ENCODE assay signal across 18 mouse cellular contexts in the genomic region with DNA sequence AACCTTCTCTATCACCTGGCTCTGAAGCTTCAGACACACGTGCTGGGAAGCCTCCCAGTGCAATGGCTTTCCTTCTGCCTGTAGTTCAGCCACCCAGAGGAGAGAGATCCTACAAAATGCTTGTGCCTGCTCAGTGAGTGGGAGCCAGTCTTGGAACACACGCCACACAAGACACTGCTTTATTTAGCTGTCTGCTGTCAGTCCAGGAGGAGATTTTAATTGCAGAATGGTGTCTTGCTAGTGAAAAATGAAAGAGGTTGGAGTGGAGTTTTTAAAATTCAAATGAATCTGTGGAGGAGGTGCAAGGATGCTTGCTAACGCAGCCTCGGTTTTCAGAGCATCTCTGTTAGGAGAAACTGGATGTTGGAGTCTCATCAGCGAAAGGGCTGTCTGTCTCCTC. TPM values are rescaled to one million over a fixed set of nuclear protein-coding genes. Genes with fewer than 3 reads are reported as not detected.
DNase-seq lines count a peak whose midpoint lies in the region; ATAC-seq and TF ChIP-seq lines count a peak whose summit lies in the region.
"Had no signal": no experiment of that assay in that cellular context is flagged by ENCODE, and none has a peak within 500 bp of the region (broad histone marks: within the 10 kb centered on the region; RNA-seq: fewer than 3 reads in every experiment).

No protein-coding gene starts in this region.

- H3K9ac ChIP-seq in heart, embryonic 11.5 days (ENCODE audit: low read depth, low read length), result no peak overlapping the region
- H3K9ac ChIP-seq in intestine, embryonic 16.5 days (ENCODE audit: low read depth, low read length), result no peak overlapping the region
- H3K9ac ChIP-seq: embryonic facial prominence, embryonic 13.5 days; heart, embryonic 13.5 days; liver, embryonic 12.5 days; lung, embryonic 15.5 days had no signal

- no peaks in the 10 kb centered on the region for H3K36me3 ChIP-seq in heart, embryonic 11.5 days (ENCODE audit: control insufficient read depth, insufficient read depth, low read length)
- H3K36me3 ChIP-seq in intestine, embryonic 16.5 days (ENCODE audit: control insufficient read depth, insufficient read depth, low read length), result no peaks in the 10 kb centered on the region
- H3K36me3 ChIP-seq: embryonic facial prominence, embryonic 13.5 days; heart, embryonic 13.5 days; liver, embryonic 12.5 days; lung, embryonic 15.5 days had no signal

- TF ChIP-seq CTCF in left cerebral cortex, adult 2 months (IDR thresholded peaks at IDR 0.05), result no peak

- no peaks in the 10 kb centered on the region for H3K27me3 ChIP-seq in heart, embryonic 11.5 days (ENCODE audit: control insufficient read depth, insufficient read depth, low read length)
- no peaks in the 10 kb centered on the region for H3K27me3 ChIP-seq in intestine, embryonic 16.5 days (replicated peaks; ENCODE audit: control insufficient read depth, insufficient read depth, low read length)
- H3K27me3 ChIP-seq: embryonic facial prominence, embryonic 13.5 days; heart, embryonic 13.5 days; liver, embryonic 12.5 days; lung, embryonic 15.5 days had no signal

- intact Hi-C loops in left cerebral cortex, adult 2 months (cut with DNase I), result loop anchor here (2.0 kb wide), 1 partner anchor 94 kb away; no protein-coding TSS in a partner anchor

- DNase-seq in layer of hippocampus, adult 11-12 months (ENCODE audit: low spot score), result peak; percentile 37
- no peak for DNase-seq in layer of hippocampus, postnatal 25 days (ENCODE audit: extremely low spot score in 1 of 2, low spot score in 1 of 2)
- DNase-seq in frontal cortex, postnatal 14 days (ENCODE audit: low spot score in 2 of 2), result peak; percentile 27 to 46
- peak; percentile 43 to 48 for DNase-seq in left cerebral cortex, adult 2 months (ENCODE audit: extremely low spot score in 1 of 2, low spot score in 2 of 2)
- peak; percentile 62 to 84 for DNase-seq in right cerebral cortex, postnatal 36 days (ENCODE audit: low spot score in 2 of 2)
- no peak for DNase-seq in B cell, adult 2 months
- DNase-seq: cerebellum, adult 18-20 months; gastrocnemius, postnatal 25 days; heart, postnatal 4 days had no signal

- 0 out of 2 replicates have a peak, but pooled peaks cover 2% of the 10 kb centered on the region for H3K4me1 ChIP-seq in heart, embryonic 11.5 days (ENCODE audit: control insufficient read depth, insufficient read depth, low read length)
- H3K4me1 ChIP-seq in intestine, embryonic 16.5 days (ENCODE audit: control insufficient read depth, insufficient read depth, low read length), result no peaks in the 10 kb centered on the region
- H3K4me1 ChIP-seq: embryonic facial prominence, embryonic 13.5 days; heart, embryonic 13.5 days; liver, embryonic 12.5 days; lung, embryonic 15.5 days had no signal

- H3K4me2 ChIP-seq in heart, embryonic 11.5 days, result no peak overlapping the region
- no peak overlapping the region for H3K4me2 ChIP-seq in intestine, embryonic 16.5 days (ENCODE audit: low read depth, low read length)
- H3K4me2 ChIP-seq: embryonic facial prominence, embryonic 13.5 days; heart, embryonic 13.5 days; liver, embryonic 12.5 days; lung, embryonic 15.5 days had no signal

- no peak overlapping the region; the same call in 1 of the 2 replicates for H3K27ac ChIP-seq in left cerebral cortex, adult 2 months
- H3K27ac ChIP-seq in heart, embryonic 11.5 days (ENCODE audit: low read depth, low read length), result no peak overlapping the region
- no peak overlapping the region for H3K27ac ChIP-seq in intestine, embryonic 16.5 days (ENCODE audit: low read length)
- H3K27ac ChIP-seq: embryonic facial prominence, embryonic 13.5 days; heart, embryonic 13.5 days; liver, embryonic 12.5 days; lung, embryonic 15.5 days had no signal

- ATAC-seq in heart, embryonic 11.5 days (replicated peaks; ENCODE audit: insufficient number of reproducible peaks, low FRiP score, low TSS enrichment), result no peak
- no peak for ATAC-seq in intestine, embryonic 16.5 days
- ATAC-seq: liver, embryonic 12.5 days; midbrain, embryonic 16.5 days had no signal

- H3K4me3 ChIP-seq in left cerebral cortex, adult 2 months, result no peak overlapping the region
- no peak overlapping the region for H3K4me3 ChIP-seq in heart, embryonic 11.5 days (ENCODE audit: low read depth, low read length)
- H3K4me3 ChIP-seq in intestine, embryonic 16.5 days (ENCODE audit: low read length), result no peak overlapping the region
- H3K4me3 ChIP-seq: embryonic facial prominence, embryonic 13.5 days; heart, embryonic 13.5 days; liver, embryonic 12.5 days; lung, embryonic 15.5 days had no signal

- WGBS in heart, embryonic 11.5 days (ENCODE audit: insufficient replicate concordance), result 72% methylated on average over 5 of the region's 5 CpGs
- WGBS in intestine, embryonic 16.5 days, result 65% methylated on average over 5 of the region's 5 CpGs

- no peaks in the 10 kb centered on the region for H3K9me3 ChIP-seq in heart, embryonic 11.5 days (replicated peaks; ENCODE audit: control insufficient read depth, low read length)
- no peaks in the 10 kb centered on the region for H3K9me3 ChIP-seq in intestine, embryonic 16.5 days (ENCODE audit: control insufficient read depth, low read length)
- H3K9me3 ChIP-seq: embryonic facial prominence, embryonic 13.5 days; heart, embryonic 13.5 days; liver, embryonic 12.5 days; lung, embryonic 15.5 days had no signal

RNA-seq across cellular contexts. Expression of a gene that starts 29.9 kb away (rescaled TPM):
- total RNA-seq in layer of hippocampus, postnatal 25 days (2021), result 10 to 100 TPM; 12.4 to 13.9 TPM
- 10 to 100 TPM; 44.1 to 47.2 TPM for total RNA-seq in left cerebral cortex, adult 2 months (2021)
- 9.1 and 11.4 TPM in 2 replicates for polyA plus RNA-seq in heart, embryonic 11.5 days (2014; fragmentation: Nextera tagmentation; extraction: Ambion mirVana)
- polyA plus RNA-seq in intestine, embryonic 16.5 days (2015; fragmentation: Nextera tagmentation; extraction: Ambion mirVana), result 5.4 and 6.1 TPM in 2 replicates
- total RNA-seq: common myeloid progenitor, adult 5-6 weeks; megakaryocyte, adult 5-6 weeks had no signal

Comparison
In these comparisons a context has a peak if more than half of its experiments do, and no peak if none do; other contexts are left out.
1. DNase-seq: peak in layer of hippocampus, adult 11-12 months (single experiment), frontal cortex, postnatal 14 days (2 of 2), left cerebral cortex, adult 2 months (2 of 2) and right cerebral cortex, postnatal 36 days (2 of 2); none in layer of hippocampus, postnatal 25 days (0 of 2) and B cell, adult 2 months (0 of 2).